Mouse (Mus musculus) intestine, postnatal 0 days (tissue): ENCODE results near the gene Slc39a5. TPM values are rescaled to one million over a fixed set of nuclear protein-coding genes. Genes with fewer than 3 reads are reported as not detected.

Experiments
- ATAC-seq: fragments of 200-750 bp; cut with Nextera tagmentation; 2 replicates; pipeline ENCODE4 v1.8.0; 2017; ENCODE audit warnings: mild to moderate bottlenecking, moderate TSS enrichment, moderate library complexity
- H3K27ac ChIP-seq: fragments of 300-500 bp; sonication (generic); 2 replicates; pipeline ENCODE4 v1.5.1; 2014; ENCODE audit warnings: mild to moderate bottlenecking, low read depth, low read length, moderate library complexity
- H3K27me3 ChIP-seq: fragments of 300-500 bp; sonication (generic); replicated peaks from 2 replicates; pipeline ENCODE4 v1.6.1; 2014; ENCODE audit warnings: low read length, mixed read lengths; ENCODE audit not compliant: control insufficient read depth, insufficient read depth
- H3K36me3 ChIP-seq: fragments of 300-500 bp; sonication (generic); 2 replicates; pipeline ENCODE4 v1.6.1; 2014; ENCODE audit warnings: mild to moderate bottlenecking, moderate library complexity; ENCODE audit not compliant: control insufficient read depth, insufficient read depth
- H3K4me1 ChIP-seq: fragments of 300-500 bp; sonication (generic); replicated peaks from 2 replicates; pipeline ENCODE4 v1.6.1; 2014; ENCODE audit warnings: antibody characterized with exemption, low read length, mixed read lengths; ENCODE audit not compliant: control insufficient read depth, insufficient read depth
- H3K4me2 ChIP-seq: fragments of 300-500 bp; sonication (generic); replicated peaks from 2 replicates; pipeline ENCODE4 v1.6.1; 2014; ENCODE audit warnings: low read depth, mild to moderate bottlenecking, moderate library complexity
- H3K4me3 ChIP-seq: fragments of 300-500 bp; sonication (generic); 2 replicates; pipeline ENCODE4 v1.5.1; 2014; ENCODE audit warnings: low read depth, low read length
- H3K9ac ChIP-seq: fragments of 300-500 bp; sonication (generic); 2 replicates; pipeline ENCODE4 v1.6.1; 2014; ENCODE audit warnings: mild to moderate bottlenecking, low read depth, low read length
- H3K9me3 ChIP-seq: fragments of 300-500 bp; sonication (generic); 2 replicates; pipeline ENCODE4 v1.6.1; 2016; ENCODE audit warnings: mixed run types; ENCODE audit not compliant: control insufficient read depth
- CTCF ChIP-seq: sonication (generic); IDR thresholded peaks from 2 replicates; pipeline ENCODE4 v1.5.1; 2016; ENCODE audit warnings: low read depth, mild to moderate bottlenecking, control low read depth, antibody characterized with exemption, moderate library complexity
- WGBS: fragments of 180-500 bp; shearing (Covaris S2); extraction: QIAGEN DNeasy Blood & Tissue Kit; methylation state at CpG from one replicate; pipeline ENCODE4 v1.1.7; 2014; 5-methylcytosine and 5-hydroxymethylcytosine counted together
- polyA plus RNA-seq: library from polyadenylated mRNA; unstranded; fragments of >200 nt; fragmentation: Nextera tagmentation; extraction: Ambion mirVana; gene quantifications from 2 replicates; pipeline ENCODE4 v1.2.1, GENCODE M21; 2015

The Slc39a5 gene
- polyA plus RNA-seq, 1 experiment from 2014 or later = 109 TPM

- no peak for TF ChIP-seq CTCF
- H3K9ac ChIP-seq = peak overlapping the region; percentile 82; the same call in 1 of the 2 replicates
- H3K36me3 ChIP-seq = peaks cover 22% of the 10 kb centered on the region
- peak overlapping the region; percentile 98 for H3K4me3 ChIP-seq
- ATAC-seq = no peak
- H3K4me1 ChIP-seq = peaks cover 4% of the 10 kb centered on the region; the same call in 1 of the 2 replicates
- H3K9me3 ChIP-seq = no peaks in the 10 kb centered on the region
- WGBS = 27% methylated on average over 1 of the region's 1 CpGs
- peak overlapping the region; percentile 88 for H3K4me2 ChIP-seq
- H3K27me3 ChIP-seq = no peaks in the 10 kb centered on the region
- peak overlapping the region; percentile 93; the same call in 1 of the 2 replicates for H3K27ac ChIP-seq
Observed at GRCm38 (mm10) chr10:128412558-128412957, 11.5 kb upstream of the Slc39a5 start.

GRCm38 (mm10) chr10:128412055-128412381, 11.0 kb upstream of the Slc39a5 start:
- peak overlapping the region; percentile 88 for H3K4me2 ChIP-seq
- H3K27ac ChIP-seq = peak overlapping the region; percentile 93
- ATAC-seq = no peak
- 0% methylated on average over 14 of the region's 14 CpGs for WGBS
- peaks cover 16% of the 10 kb centered on the region for H3K36me3 ChIP-seq
- H3K27me3 ChIP-seq = no peaks in the 10 kb centered on the region
- H3K4me1 ChIP-seq = peaks cover 4% of the 10 kb centered on the region; the same call in 1 of the 2 replicates
- no peaks in the 10 kb centered on the region for H3K9me3 ChIP-seq
- H3K4me3 ChIP-seq = peak overlapping the region; percentile 98
- TF ChIP-seq CTCF = no peak
- H3K9ac ChIP-seq = peak overlapping the region; percentile 82

- TF ChIP-seq CTCF = peak; percentile 14; the same call in 1 of the 2 replicates
- Histone ChIP-seq H3K4me2 (peak within 1 kb of the TSS; percentile 88), H3K9ac (peak within 1 kb of the TSS; percentile 82), H3K4me3 (peak within 1 kb of the TSS; percentile 98), H3K4me1 (peaks cover 4% of the 10 kb centered on the region; the same call in 1 of the 2 replicates), H3K36me3 (peaks cover 14% of the 10 kb centered on the region), H3K9me3 (no peaks in the 10 kb centered on the region), H3K27ac (peak within 1 kb of the TSS; percentile 93), H3K27me3 (no peaks in the 10 kb centered on the region)
- ATAC-seq = peak; percentile 68
- under 1% methylated on average over 50 of the region's 50 CpGs for WGBS
Observed at GRCm38 (mm10) chr10:128411211-128412054, 10.4 kb upstream of the Slc39a5 start, which contains the start of the genes Nabp2 and Rnf41. Gene Nabp2, minus strand, starts transcription at chr10:128411492. Gene Rnf41, plus strand, starts transcription at chr10:128411657.

GRCm38 (mm10) chr10:128410560-128410845, 9.5 kb upstream of the Slc39a5 start:
- ATAC-seq = no peak
- Histone ChIP-seq H3K4me3 (peak overlapping the region; percentile 98), H3K27me3 (no peaks in the 10 kb centered on the region), H3K4me1 (peaks cover 4% of the 10 kb centered on the region; the same call in 1 of the 2 replicates), H3K9ac (no peak overlapping the region), H3K27ac (peak overlapping the region; percentile 93), H3K9me3 (no peaks in the 10 kb centered on the region), H3K36me3 (peaks cover 17% of the 10 kb centered on the region), H3K4me2 (peak overlapping the region; percentile 88)
- TF ChIP-seq CTCF = no peak
- 14% methylated on average over 4 of the region's 4 CpGs for WGBS

GRCm38 (mm10) chr10:128409692-128410559, 8.9 kb upstream of the Slc39a5 start:
- peak; percentile 86 for TF ChIP-seq CTCF
- peak overlapping the region; percentile 88 for H3K4me2 ChIP-seq
- no peaks in the 10 kb centered on the region for H3K9me3 ChIP-seq
- H3K9ac ChIP-seq = peak overlapping the region; percentile 57
- ATAC-seq = peak; percentile 86
- 2% methylated on average over 36 of the region's 36 CpGs for WGBS
- H3K4me1 ChIP-seq = peaks cover 4% of the 10 kb centered on the region; the same call in 1 of the 2 replicates
- H3K4me3 ChIP-seq = peak overlapping the region; percentile 98
- H3K27ac ChIP-seq = peak overlapping the region; percentile 93
- H3K27me3 ChIP-seq = no peaks in the 10 kb centered on the region
- H3K36me3 ChIP-seq = peaks cover 19% of the 10 kb centered on the region
